Mouse (Mus musculus) stomach, postnatal 0 days (tissue): ENCODE measurements around the gene Cnot8. TPM values are rescaled to one million over a fixed set of nuclear protein-coding genes. Genes with fewer than 3 reads are reported as not detected.
A peak's percentile ranks its signal among the peaks of the same experiment; 100 is the strongest.

Experiments used
- ATAC-seq: fragments of 200-750 bp; cut with Nextera tagmentation; 2 replicates; pipeline ENCODE4 v1.8.0; 2017; ENCODE audit not compliant: low FRiP score, low TSS enrichment
- DNase-seq: peaks from one replicate; pipeline ENCODE4 v3.0.0-alpha.2; 2016; ENCODE audit warnings: low spot score
- H3K27ac ChIP-seq: fragments of 300-500 bp; sonication (generic); replicated peaks from 2 replicates; pipeline ENCODE4 v1.5.1; 2014; ENCODE audit warnings: mild to moderate bottlenecking, control low read depth
- H3K27me3 ChIP-seq: fragments of 300-500 bp; sonication (generic); 2 replicates; pipeline ENCODE4 v1.6.1; 2014; ENCODE audit warnings: low read length; ENCODE audit not compliant: control insufficient read depth, insufficient read depth
- H3K36me3 ChIP-seq: fragments of 300-500 bp; sonication (generic); 2 replicates; pipeline ENCODE4 v1.6.1; 2014; ENCODE audit warnings: low read length, mixed read lengths; ENCODE audit not compliant: control insufficient read depth, insufficient read depth
- H3K4me1 ChIP-seq: fragments of 300-500 bp; sonication (generic); replicated peaks from 2 replicates; pipeline ENCODE4 v1.6.1; 2014; ENCODE audit warnings: antibody characterized with exemption; ENCODE audit not compliant: control insufficient read depth, insufficient read depth
- H3K4me2 ChIP-seq: fragments of 300-500 bp; sonication (generic); replicated peaks from 2 replicates; pipeline ENCODE4 v1.6.1; 2014; ENCODE audit warnings: low read depth, mild to moderate bottlenecking, control low read depth, moderate library complexity
- H3K4me3 ChIP-seq: fragments of 300-500 bp; sonication (generic); 2 replicates; pipeline ENCODE4 v1.5.1; 2014; ENCODE audit warnings: low read depth, low read length, control low read depth
- H3K9ac ChIP-seq: fragments of 300-500 bp; sonication (generic); 2 replicates; pipeline ENCODE4 v1.6.1; 2014; ENCODE audit warnings: mild to moderate bottlenecking, low read length, control low read depth, mixed read lengths
- H3K9me3 ChIP-seq: fragments of 300-500 bp; sonication (generic); 2 replicates; pipeline ENCODE4 v1.6.1; 2016; ENCODE audit warnings: low read length; ENCODE audit not compliant: control insufficient read depth
- CTCF ChIP-seq: IDR thresholded peaks from 2 replicates; pipeline ENCODE4 v1.5.1; 2016; ENCODE audit warnings: antibody characterized with exemption, low read depth, mild to moderate bottlenecking, moderate library complexity
- EP300 ChIP-seq: optimal IDR thresholded peaks from 2 replicates; pipeline ENCODE3; 2016; ENCODE audit warnings: antibody characterized with exemption
- WGBS: fragments of 180-500 bp; shearing (Covaris S2); extraction: QIAGEN DNeasy Blood & Tissue Kit; methylation state at CpG from one replicate; pipeline ENCODE4 v1.1.7; 2014; 5-methylcytosine and 5-hydroxymethylcytosine counted together
- polyA plus RNA-seq: library from polyadenylated mRNA; unstranded; fragments of >200 nt; fragmentation: Nextera tagmentation; extraction: Ambion mirVana; gene quantifications from 2 replicates; pipeline ENCODE4 v1.2.1, GENCODE M21; 2015

The Cnot8 gene
- polyA plus RNA-seq, 1 experiment from 2014 or later: 42.9 TPM

DNA sequence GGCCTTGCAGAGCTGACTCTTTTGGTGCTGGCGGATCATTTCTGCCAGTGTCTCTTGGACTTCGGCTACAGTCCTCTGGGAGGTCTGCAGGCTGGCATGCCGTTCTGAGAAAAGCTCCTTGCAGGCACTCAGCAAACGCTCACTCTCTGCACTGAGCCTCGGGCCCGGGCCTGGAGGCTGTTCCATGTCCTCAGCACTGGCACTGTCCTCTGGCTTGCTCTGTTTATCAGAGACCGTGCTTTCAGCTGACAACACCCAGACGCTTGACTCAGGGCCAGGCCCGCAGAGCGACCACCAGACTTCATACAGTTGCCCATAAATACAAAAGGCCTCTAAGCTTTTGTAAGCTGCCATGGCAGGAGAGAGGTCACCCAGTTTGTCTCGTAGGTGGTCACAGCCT is 21.1 kb downstream of the Cnot8 start:
- no peak overlapping the region for H3K27ac ChIP-seq
- H3K4me1 ChIP-seq: no peaks in the 10 kb centered on the region
- no peak overlapping the region for H3K4me3 ChIP-seq
- no peak overlapping the region for H3K9ac ChIP-seq
- DNase-seq: no peak
- no peak for TF ChIP-seq CTCF
- ATAC-seq: no peak
- no peaks in the 10 kb centered on the region for H3K27me3 ChIP-seq
- H3K36me3 ChIP-seq: peaks cover 5% of the 10 kb centered on the region
- WGBS: 62% methylated on average over 11 of the region's 11 CpGs
- no peaks in the 10 kb centered on the region for H3K9me3 ChIP-seq
- no peak overlapping the region for H3K4me2 ChIP-seq

DNA sequence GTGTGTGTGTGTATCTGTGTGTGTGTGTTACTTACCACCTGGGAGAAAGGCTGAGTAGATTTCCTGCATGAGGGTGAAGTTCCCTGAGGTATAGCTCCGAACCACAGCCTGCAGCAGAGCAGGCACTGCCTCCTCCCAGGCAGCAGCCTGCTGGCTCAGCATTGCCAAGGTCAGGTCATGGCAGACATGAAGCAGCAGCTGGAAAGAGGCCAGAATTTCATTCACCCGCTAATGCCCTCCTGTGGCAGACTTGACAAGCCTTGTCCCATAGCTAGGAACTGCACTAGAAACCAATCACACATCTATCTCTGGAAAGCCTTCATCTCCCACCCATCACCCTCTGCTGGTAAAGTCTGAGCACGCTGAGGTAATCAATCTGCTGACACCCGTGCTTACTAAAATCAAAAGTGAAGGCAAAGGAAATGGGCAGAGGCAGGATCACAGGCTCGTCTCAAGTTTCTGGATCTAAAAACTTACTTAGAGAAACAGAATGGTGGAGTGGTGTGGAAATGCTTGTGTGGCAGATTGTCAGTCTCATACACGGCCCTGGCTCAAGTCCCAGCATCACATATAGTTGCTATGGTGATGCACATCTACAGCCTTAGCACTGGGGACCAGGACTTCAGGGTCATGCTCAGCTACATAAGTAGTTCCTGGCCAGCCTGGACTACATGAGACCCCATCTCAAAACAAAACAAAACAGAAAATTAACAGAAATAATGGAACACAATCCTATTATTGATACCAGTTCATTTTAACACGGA is 22.6 kb downstream of the Cnot8 start:
- peak; percentile 35; the same call in 1 of the 2 replicates for ATAC-seq
- Histone ChIP-seq H3K9me3 (no peaks in the 10 kb centered on the region), H3K27me3 (no peaks in the 10 kb centered on the region), H3K4me1 (no peaks in the 10 kb centered on the region), H3K9ac (no peak overlapping the region), H3K36me3 (peaks cover 5% of the 10 kb centered on the region), H3K4me3 (no peak overlapping the region), H3K27ac (no peak overlapping the region), H3K4me2 (no peak overlapping the region)
- peak; percentile 42 for DNase-seq
- TF ChIP-seq CTCF: peak; percentile 50
- no peak for TF ChIP-seq EP300
- 54% methylated on average over 7 of the region's 7 CpGs for WGBS

DNA sequence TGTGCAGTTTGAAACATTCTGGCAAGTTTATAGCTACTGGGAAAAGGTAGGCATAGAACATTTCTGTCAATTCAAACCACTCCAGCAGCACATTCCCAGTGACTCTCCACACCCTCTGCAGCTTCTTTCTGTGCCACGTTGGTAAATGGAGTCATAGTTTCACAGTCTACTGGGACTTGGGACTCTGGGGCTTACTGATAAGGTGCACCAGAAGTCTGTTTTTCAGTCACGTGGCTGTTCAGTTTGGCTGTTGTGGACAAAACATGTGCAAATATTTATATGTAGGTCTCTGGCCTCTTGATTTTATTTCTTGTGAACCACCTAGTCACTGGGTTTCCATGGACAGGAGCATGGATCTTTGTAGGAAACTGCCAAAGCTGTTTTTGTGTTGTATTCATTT is 23.6 kb downstream of the Cnot8 start:
- no peak overlapping the region for H3K27ac ChIP-seq

DNA sequence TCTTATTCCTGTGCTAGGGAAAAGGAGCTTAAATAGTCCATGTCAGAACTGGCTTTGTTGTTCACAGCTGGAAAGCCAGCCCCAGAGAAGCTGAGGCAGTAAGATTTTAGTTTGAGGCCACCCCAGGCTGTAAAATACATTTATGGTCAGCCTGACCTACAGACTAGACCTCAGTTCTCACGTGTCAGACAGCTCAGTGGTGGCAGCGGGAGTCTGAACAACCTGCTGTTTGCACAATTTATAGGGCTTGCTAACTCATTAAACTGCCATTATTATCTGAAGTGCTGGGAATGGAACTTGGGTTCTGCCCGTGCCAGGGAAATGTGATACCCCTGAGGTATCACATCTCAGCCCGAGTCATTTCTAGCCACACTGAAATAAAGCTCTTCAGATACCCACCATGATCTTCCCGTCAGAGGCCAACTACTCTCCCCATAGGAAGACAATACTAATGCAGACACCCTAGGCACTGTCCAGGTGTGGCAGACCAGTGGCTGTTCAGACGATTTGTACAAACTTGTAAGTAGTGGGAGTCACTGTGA is 25.4 kb downstream of the Cnot8 start:
- H3K9ac ChIP-seq: no peak overlapping the region
- no peaks in the 10 kb centered on the region for H3K9me3 ChIP-seq
- no peak overlapping the region for H3K27ac ChIP-seq
- no peaks in the 10 kb centered on the region for H3K27me3 ChIP-seq
- H3K4me3 ChIP-seq: no peak overlapping the region
- WGBS: 81% methylated on average over 6 of the region's 6 CpGs
- TF ChIP-seq EP300 (no peak), CTCF (no peak)
- H3K4me2 ChIP-seq: no peak overlapping the region
- no peaks in the 10 kb centered on the region for H3K4me1 ChIP-seq
- DNase-seq (no peak), ATAC-seq (no peak)
- peaks cover 4% of the 10 kb centered on the region for H3K36me3 ChIP-seq

More for the DNA sequence above, 23.6 kb downstream of the Cnot8 start:
- no peak overlapping the region for H3K4me2 ChIP-seq
- H3K36me3 ChIP-seq: peaks cover 6% of the 10 kb centered on the region
- H3K27me3 ChIP-seq: no peaks in the 10 kb centered on the region
- H3K9me3 ChIP-seq: no peaks in the 10 kb centered on the region
- TF ChIP-seq CTCF (no peak), EP300 (no peak)
- H3K4me1 ChIP-seq: no peaks in the 10 kb centered on the region
- DNase-seq: no peak
- H3K4me3 ChIP-seq: no peak overlapping the region
- H3K9ac ChIP-seq: no peak overlapping the region
- ATAC-seq: no peak
- WGBS: 73% methylated on average over 2 of the region's 2 CpGs

DNA sequence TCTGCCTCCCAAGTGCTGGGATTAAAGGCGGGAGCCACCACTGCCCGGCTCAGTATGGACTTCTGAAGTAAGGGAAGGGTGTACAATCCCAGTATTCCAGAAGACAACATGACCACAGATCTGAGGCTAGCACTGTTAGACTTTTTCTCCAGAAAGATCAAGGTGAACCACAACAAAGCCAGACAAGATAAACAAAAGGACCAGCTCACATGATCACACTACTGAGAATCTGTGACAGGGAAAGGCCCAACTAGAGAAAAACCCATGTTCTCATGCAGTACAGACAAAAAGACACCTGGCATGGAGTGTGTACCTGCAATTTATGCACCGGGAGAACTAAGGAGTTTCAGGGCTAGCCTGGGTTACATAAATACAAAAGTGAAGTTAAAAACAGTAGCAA is 28.1 kb downstream of the Cnot8 start:
- TF ChIP-seq EP300: no peak
- TF ChIP-seq CTCF: no peak
- H3K27me3 ChIP-seq: no peaks in the 10 kb centered on the region
- no peak overlapping the region for H3K4me3 ChIP-seq
- no peak overlapping the region for H3K27ac ChIP-seq
- 93% methylated on average over 3 of the region's 3 CpGs for WGBS
- ATAC-seq: no peak
- peaks cover 7% of the 10 kb centered on the region for H3K36me3 ChIP-seq
- no peak overlapping the region for H3K4me2 ChIP-seq
- DNase-seq: no peak
- no peaks in the 10 kb centered on the region for H3K4me1 ChIP-seq
- no peaks in the 10 kb centered on the region for H3K9me3 ChIP-seq
- no peak overlapping the region for H3K9ac ChIP-seq

DNA sequence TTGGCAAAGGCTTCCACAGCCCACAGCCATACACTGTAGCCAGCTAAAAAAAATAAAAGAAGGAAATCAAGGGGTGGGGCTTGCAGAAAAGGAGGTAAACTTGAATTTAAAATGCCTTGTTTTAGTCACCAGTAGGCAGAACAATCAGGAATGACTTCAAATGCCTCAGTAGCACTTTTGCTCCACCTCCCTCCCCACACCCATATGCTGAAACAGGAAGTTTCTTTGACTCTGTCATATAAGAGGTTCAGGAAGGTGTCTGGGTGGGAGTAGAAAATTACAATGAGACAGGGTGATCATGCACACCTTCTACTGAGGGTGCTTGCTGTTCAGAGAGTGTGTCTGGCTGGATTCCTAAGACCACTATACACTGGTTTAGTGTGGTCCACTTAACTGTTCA is 30.9 kb downstream of the Cnot8 start:
- ATAC-seq: no peak; the same call in 1 of the 2 replicates
- Histone ChIP-seq H3K4me2 (no peak overlapping the region), H3K27ac (no peak overlapping the region), H3K36me3 (peaks cover 13% of the 10 kb centered on the region), H3K4me1 (no peaks in the 10 kb centered on the region), H3K4me3 (no peak overlapping the region), H3K9ac (no peak overlapping the region), H3K9me3 (no peaks in the 10 kb centered on the region), H3K27me3 (no peaks in the 10 kb centered on the region)
- TF ChIP-seq CTCF: no peak
- TF ChIP-seq EP300: no peak
- no peak for DNase-seq
